Mouse (Mus musculus) forebrain, embryonic 13.5 days (tissue): Measurements from ENCODE around the gene 3300002I08Rik. TPM values are rescaled to one million over a fixed set of nuclear protein-coding genes. Genes with fewer than 3 reads are reported as not detected.

Source experiments
- ATAC-seq: fragments of 200-750 bp; cut with Nextera tagmentation; 2 replicates; pipeline ENCODE4 v1.8.0; 2017
- H3K27ac ChIP-seq: fragments of 300-500 bp; sonication (generic); 2 replicates; pipeline ENCODE4 v1.5.1; 2015; ENCODE audit warnings: inconsistent platforms, mild to moderate bottlenecking, moderate library complexity
- H3K27me3 ChIP-seq: fragments of 300-500 bp; sonication (generic); 2 replicates; pipeline ENCODE4 v1.6.1; 2015; ENCODE audit warnings: mild to moderate bottlenecking, inconsistent platforms
- H3K36me3 ChIP-seq: fragments of 300-500 bp; sonication (generic); 2 replicates; pipeline ENCODE4 v1.6.1; 2015; ENCODE audit warnings: mild to moderate bottlenecking, inconsistent platforms; ENCODE audit not compliant: poor library complexity, severe bottlenecking
- H3K4me1 ChIP-seq: fragments of 300-500 bp; sonication (generic); 2 replicates; pipeline ENCODE4 v1.6.1; 2015; ENCODE audit warnings: inconsistent platforms
- H3K4me2 ChIP-seq: fragments of 300-500 bp; sonication (generic); 2 replicates; pipeline ENCODE4 v1.6.1; 2015; ENCODE audit warnings: inconsistent platforms, mild to moderate bottlenecking, moderate library complexity
- H3K4me3 ChIP-seq: fragments of 300-500 bp; sonication (generic); 2 replicates; pipeline ENCODE4 v1.5.1; 2015; ENCODE audit warnings: mild to moderate bottlenecking, inconsistent platforms
- H3K9ac ChIP-seq: fragments of 300-500 bp; sonication (generic); 2 replicates; pipeline ENCODE4 v1.6.1; 2015; ENCODE audit warnings: mild to moderate bottlenecking, inconsistent platforms
- H3K9me3 ChIP-seq: fragments of 300-500 bp; sonication (generic); replicated peaks from 2 replicates; pipeline ENCODE4 v1.6.1; 2016; ENCODE audit warnings: inconsistent platforms
- WGBS: fragments of 180-500 bp; shearing (Covaris S2); methylation state at CpG from one replicate; pipeline ENCODE4 v1.1.7; 2015; 5-methylcytosine and 5-hydroxymethylcytosine counted together
- polyA plus RNA-seq: library from polyadenylated mRNA; unstranded; fragments of >200 nt; fragmentation: Nextera tagmentation; extraction: Ambion mirVana; gene quantifications from 2 replicates; pipeline ENCODE4 v1.2.1, GENCODE M21; 2015

3300002I08Rik gene
- polyA plus RNA-seq, 1 experiment from 2014 or later: 13.3 TPM

DNA sequence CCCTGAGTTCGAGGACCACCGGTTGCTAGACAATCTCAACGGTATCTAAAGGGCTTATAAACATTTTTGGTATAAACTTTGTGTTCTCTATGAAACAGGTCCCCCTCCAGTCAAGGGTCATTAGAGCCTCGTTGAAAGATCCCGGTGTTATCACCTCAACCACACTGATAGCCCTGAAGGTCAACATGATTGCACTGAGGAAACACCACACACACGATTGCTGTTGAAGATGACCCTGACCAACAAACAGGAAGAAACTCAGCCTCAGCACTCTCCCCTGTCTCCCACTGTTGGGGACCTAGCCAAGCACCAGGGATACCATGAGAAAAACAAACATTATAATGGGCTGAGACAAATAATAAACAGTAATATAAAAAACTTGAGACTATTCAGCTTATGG lies 68.9 kb downstream of the 3300002I08Rik start:
- no peaks in the 10 kb centered on the region for H3K36me3 ChIP-seq
- no peak for ATAC-seq
- H3K27ac ChIP-seq: no peak overlapping the region
- 90% methylated on average over 6 of the region's 6 CpGs for WGBS
- 0 out of 2 replicates have a peak, but pooled peaks cover 6% of the 10 kb centered on the region for H3K9me3 ChIP-seq
- H3K4me3 ChIP-seq: no peak overlapping the region
- H3K4me1 ChIP-seq: no peaks in the 10 kb centered on the region
- no peaks in the 10 kb centered on the region for H3K27me3 ChIP-seq
- no peak overlapping the region for H3K9ac ChIP-seq
- H3K4me2 ChIP-seq: no peak overlapping the region

Other genes starting within 250 kb of the 3300002I08Rik start
- gene Zfp120, start 226.1 kb downstream of the 3300002I08Rik start, polyA plus RNA-seq: 10.2 and 11.0 TPM in 2 replicates
- not detected in 2 replicates for gene Gm10770, start 183.1 kb downstream of the 3300002I08Rik start, polyA plus RNA-seq
- gene Gm14139, start 181.0 kb downstream of the 3300002I08Rik start, polyA plus RNA-seq: not detected in 2 replicates
- 10.1 and 10.3 TPM in 2 replicates for gene Zfp937, start 144.7 kb downstream of the 3300002I08Rik start, polyA plus RNA-seq
- 3.6 and 3.7 TPM in 2 replicates for gene Gm21994, start 107.2 kb downstream of the 3300002I08Rik start, polyA plus RNA-seq
- gene Gm14124, start 105.2 kb downstream of the 3300002I08Rik start, polyA plus RNA-seq: 0.05 TPM in 1 of 2 replicates, not detected in the other
- gene Gm10130, start 39.1 kb downstream of the 3300002I08Rik start, polyA plus RNA-seq: 1.2 and 1.6 TPM in 2 replicates
- gene Zfp442, start 88.7 kb upstream of the 3300002I08Rik start, polyA plus RNA-seq: 8.2 and 9.2 TPM in 2 replicates
- not detected in 2 replicates for gene Zfp345, start 122.3 kb upstream of the 3300002I08Rik start, polyA plus RNA-seq
- gene Cst7, start 207.7 kb upstream of the 3300002I08Rik start, polyA plus RNA-seq: 0.18 and 0.28 TPM in 2 replicates
- gene Apmap, start 245.8 kb upstream of the 3300002I08Rik start, polyA plus RNA-seq: 37.1 and 40.2 TPM in 2 replicates